Mouse (Mus musculus) liver, embryonic 14.5 days (tissue): ENCODE results near the gene Rybp. TPM values are rescaled to one million over a fixed set of nuclear protein-coding genes. Genes with fewer than 3 reads are reported as not detected.
A peak's percentile ranks its signal among the peaks of the same experiment; 100 is the strongest.

Experiments used
- ATAC-seq: fragments of 200-750 bp; cut with Nextera tagmentation; 2 replicates; pipeline ENCODE4 v1.8.0; 2017; ENCODE audit warnings: moderate number of reproducible peaks, mild to moderate bottlenecking, moderate library complexity; ENCODE audit not compliant: insufficient read depth
- DNase-seq, 3 experiments: peaks; one replicate each; pipeline ENCODE4 v3.0.0-alpha.2; 2012 to 2013; ENCODE audit warnings: low read depth in 3 of 3, low spot score in 3 of 3
- H3K27ac ChIP-seq: fragments of 300-500 bp; sonication (generic); 2 replicates; pipeline ENCODE4 v1.5.1; 2014; ENCODE audit warnings: moderate library complexity, mild to moderate bottlenecking, control low read depth, inconsistent platforms
- H3K27me3 ChIP-seq: fragments of 300-500 bp; sonication (generic); 2 replicates; pipeline ENCODE4 v1.6.1; 2014; ENCODE audit warnings: mild to moderate bottlenecking, low read length, moderate library complexity; ENCODE audit not compliant: control insufficient read depth, insufficient read depth
- H3K36me3 ChIP-seq: fragments of 300-500 bp; sonication (generic); replicated peaks from 2 replicates; pipeline ENCODE4 v1.6.1; 2014; ENCODE audit warnings: low read depth; ENCODE audit not compliant: control insufficient read depth, insufficient read depth
- H3K4me1 ChIP-seq, 2 experiments: fragments of 200-500 bp in 1 of 2; fragments of 300-500 bp in 1 of 2; sonication (generic) in 1 of 2; replicated peaks; 2 replicates each; pipeline ENCODE4 v1.6.1; 2012 to 2014; ENCODE audit warnings: antibody characterized with exemption in 1 of 2, inconsistent platforms in 1 of 2, low read length in 1 of 2; ENCODE audit not compliant: control insufficient read depth in 2 of 2, insufficient read depth in 2 of 2
- H3K4me2 ChIP-seq: fragments of 300-500 bp; sonication (generic); 2 replicates; pipeline ENCODE4 v1.6.1; 2014; ENCODE audit warnings: low read depth, mild to moderate bottlenecking, control low read depth, moderate library complexity
- H3K4me3 ChIP-seq, 2 experiments: fragments of 200-500 bp in 1 of 2; fragments of 300-500 bp in 1 of 2; sonication (generic) in 1 of 2; 2 replicates each; pipeline ENCODE4 v1.5.1; 2012 to 2014; ENCODE audit warnings: low read depth in 2 of 2, low read length in 2 of 2, mild to moderate bottlenecking in 2 of 2, control low read depth in 1 of 2, inconsistent platforms in 1 of 2, moderate library complexity in 1 of 2; ENCODE audit not compliant: insufficient read depth in 1 of 2
- H3K9ac ChIP-seq: fragments of 300-500 bp; sonication (generic); replicated peaks from 2 replicates; pipeline ENCODE4 v1.6.1; 2014; ENCODE audit warnings: mild to moderate bottlenecking, control low read depth, moderate library complexity
- H3K9me3 ChIP-seq: fragments of 300-500 bp; sonication (generic); 2 replicates; pipeline ENCODE4 v1.6.1; 2016; ENCODE audit warnings: low read length, mixed read lengths; ENCODE audit not compliant: control insufficient read depth
- CTCF ChIP-seq: IDR thresholded peaks from 2 replicates; pipeline ENCODE4 v1.5.1; 2016; ENCODE audit warnings: antibody characterized with exemption, low read depth, control low read depth
- EP300 ChIP-seq: IDR thresholded peaks from 2 replicates; pipeline ENCODE4 v1.6.1; 2016; ENCODE audit warnings: antibody characterized with exemption, low read depth
- WGBS: fragments of 180-500 bp; shearing (Covaris S2); extraction: QIAGEN DNeasy Blood & Tissue Kit; methylation state at CpG from one replicate; pipeline ENCODE4 v1.1.7; 2014; ENCODE audit not compliant: insufficient replicate concordance; 5-methylcytosine and 5-hydroxymethylcytosine counted together
- polyA plus RNA-seq, 2 experiments: library from polyadenylated mRNA; depleted of rRNA in 1 of 2; stranded (reverse) in 1 of 2; unstranded in 1 of 2; fragments of >200 nt; fragmentation: Nextera tagmentation in 1 of 2; extraction: Ambion mirVana in 1 of 2; gene quantifications; 2 replicates each; pipeline versions ENCODE4 v1.2.1 to v1.2.3; 2012 to 2014

Gene Rybp
- polyA plus RNA-seq, 2 experiments, result 3.2 to 10.7 TPM

GRCm38 (mm10) chr6:100254671-100255070, 32.6 kb downstream of the Rybp start:
- no peak for TF ChIP-seq EP300
- TF ChIP-seq CTCF, result no peak
- Histone ChIP-seq H3K27me3 (no peaks in the 10 kb centered on the region), H3K9me3 (no peaks in the 10 kb centered on the region), H3K4me2 (no peak overlapping the region), H3K4me3 (no peak overlapping the region), H3K36me3 (no peaks in the 10 kb centered on the region), H3K27ac (no peak overlapping the region), H3K9ac (no peak overlapping the region), H3K4me1 (peaks cover 0 to 1% of the 10 kb centered on the region in 2 experiments; a peak in 2 of 4 replicates)
- ATAC-seq, result no peak
- no peak for DNase-seq
- 89% methylated on average over 1 of the region's 1 CpGs for WGBS

GRCm38 (mm10) chr6:100244474-100244873, 42.8 kb downstream of the Rybp start:
- Histone ChIP-seq H3K4me1 (peaks cover 0 to 6% of the 10 kb centered on the region in 2 experiments; a peak in 2 of 4 replicates), H3K27me3 (no peaks in the 10 kb centered on the region), H3K9me3 (no peaks in the 10 kb centered on the region), H3K36me3 (no peaks in the 10 kb centered on the region), H3K27ac (no peak overlapping the region), H3K9ac (no peak overlapping the region), H3K4me3 (no peak overlapping the region), H3K4me2 (no peak overlapping the region)
- 71% methylated on average over 3 of the region's 3 CpGs for WGBS
- ATAC-seq, result no peak
- no peak for DNase-seq
- TF ChIP-seq EP300, result no peak
- TF ChIP-seq CTCF, result no peak

- Histone ChIP-seq H3K27ac (no peak overlapping the region), H3K27me3 (no peaks in the 10 kb centered on the region), H3K9ac (no peak overlapping the region), H3K4me3 (no peak overlapping the region), H3K4me1 (peaks cover 25 to 29% of the 10 kb centered on the region in 2 experiments), H3K36me3 (no peaks in the 10 kb centered on the region; the same call in 1 of the 2 replicates), H3K9me3 (no peaks in the 10 kb centered on the region), H3K4me2 (no peak overlapping the region)
- TF ChIP-seq CTCF, result no peak
- TF ChIP-seq EP300, result peak; percentile 44
- ATAC-seq (peak; percentile 70), DNase-seq (no peak)
Measured at GRCm38 (mm10) chr6:100235036-100235435, 52.2 kb downstream of the Rybp start.

- WGBS, result 81% methylated on average over 3 of the region's 3 CpGs
- H3K27ac ChIP-seq, result no peak overlapping the region
Measured at GRCm38 (mm10) chr6:100233522-100233921, 53.8 kb downstream of the Rybp start.

GRCm38 (mm10) chr6:100233061-100233460, 54.2 kb downstream of the Rybp start:
- TF ChIP-seq EP300 (no peak), CTCF (no peak)
- ATAC-seq, result no peak
- H3K4me1 ChIP-seq, result peaks cover 25 to 29% of the 10 kb centered on the region in 2 experiments

More at GRCm38 (mm10) chr6:100233522-100233921, 53.8 kb downstream of the Rybp start:
- Histone ChIP-seq H3K27me3 (no peaks in the 10 kb centered on the region), H3K36me3 (no peaks in the 10 kb centered on the region; the same call in 1 of the 2 replicates), H3K4me3 (no peak overlapping the region), H3K4me1 (peaks cover 25 to 29% of the 10 kb centered on the region in 2 experiments), H3K4me2 (no peak overlapping the region), H3K9ac (no peak overlapping the region), H3K9me3 (no peaks in the 10 kb centered on the region)
- DNase-seq (no peak), ATAC-seq (no peak)
- TF ChIP-seq EP300, result no peak
- no peak for TF ChIP-seq CTCF

More at GRCm38 (mm10) chr6:100233061-100233460, 54.2 kb downstream of the Rybp start:
- no peak overlapping the region for H3K27ac ChIP-seq
- H3K4me2 ChIP-seq, result no peak overlapping the region
- H3K9me3 ChIP-seq, result no peaks in the 10 kb centered on the region
- no peak overlapping the region for H3K9ac ChIP-seq
- 60% methylated on average over 4 of the region's 4 CpGs for WGBS
- H3K4me3 ChIP-seq, result no peak overlapping the region
- no peaks in the 10 kb centered on the region for H3K27me3 ChIP-seq
- no peaks in the 10 kb centered on the region; the same call in 1 of the 2 replicates for H3K36me3 ChIP-seq
- no peak for DNase-seq
